Mouse (Mus musculus) frontal cortex, postnatal 10 days (tissue): ENCODE data around the gene Cpne2.

Experiments used
- DNase-seq, 2 experiments: peaks; one replicate each; pipeline ENCODE4 v3.0.0; 2022; ENCODE audit warnings: low spot score in 2 of 2, mixed read lengths in 1 of 2

Gene Cpne2

DNA sequence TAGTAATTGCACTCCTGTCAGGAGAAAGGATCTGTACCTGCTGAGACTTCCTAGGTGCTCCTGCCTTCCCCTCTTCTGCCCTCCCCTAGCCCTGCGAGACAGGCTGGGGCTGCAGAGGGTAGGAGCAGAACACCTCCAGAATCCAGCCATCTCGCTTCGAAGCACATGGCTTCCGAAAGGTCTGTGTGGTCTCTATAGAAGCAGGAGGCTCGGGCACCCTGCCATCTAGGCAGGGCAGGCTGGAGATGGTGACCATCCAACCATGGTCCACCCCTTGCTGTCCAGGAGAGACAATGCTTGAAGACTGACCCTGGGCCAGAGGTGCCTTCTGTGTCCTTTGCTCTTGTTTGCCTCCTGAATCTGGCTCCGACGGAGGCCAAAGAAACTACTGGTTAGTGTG is 2.8 kb downstream of the Cpne2 start:
- DNase-seq = no peak

DNA sequence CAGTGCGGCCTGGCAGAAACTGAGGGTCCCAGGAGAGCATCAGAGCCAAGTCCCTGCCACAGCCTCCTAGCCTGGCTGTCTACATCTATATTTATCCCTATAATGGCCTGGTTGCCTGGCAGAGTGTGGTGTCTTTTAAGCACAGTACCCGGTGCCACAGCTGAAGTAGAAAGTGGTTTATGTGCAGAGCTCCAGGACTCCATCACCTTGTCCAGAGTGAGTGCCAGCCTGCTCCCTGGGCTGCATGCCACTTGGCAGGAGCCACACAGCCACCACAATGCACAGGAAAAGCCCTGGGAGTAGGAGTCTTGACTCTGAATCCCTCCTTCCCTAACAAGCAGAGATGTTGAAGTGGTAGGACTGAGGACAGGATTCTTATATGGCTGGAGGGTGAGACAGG is 4.7 kb downstream of the Cpne2 start:
- DNase-seq = no peak

GRCm38 (mm10) chr8:94540025-94540424 is 7.2 kb downstream of the Cpne2 start:
- DNase-seq = no peak

GRCm38 (mm10) chr8:94540889-94541795 is 8.4 kb downstream of the Cpne2 start:
- no peak for DNase-seq

GRCm38 (mm10) chr8:94543981-94544380 is 11.2 kb downstream of the Cpne2 start:
- no peak for DNase-seq

GRCm38 (mm10) chr8:94549041-94549440 is 16.3 kb downstream of the Cpne2 start:
- no peak for DNase-seq

- DNase-seq = no peak
These were observed 16.7 kb downstream of the Cpne2 start for GRCm38 (mm10) chr8:94549482-94549881.

DNA sequence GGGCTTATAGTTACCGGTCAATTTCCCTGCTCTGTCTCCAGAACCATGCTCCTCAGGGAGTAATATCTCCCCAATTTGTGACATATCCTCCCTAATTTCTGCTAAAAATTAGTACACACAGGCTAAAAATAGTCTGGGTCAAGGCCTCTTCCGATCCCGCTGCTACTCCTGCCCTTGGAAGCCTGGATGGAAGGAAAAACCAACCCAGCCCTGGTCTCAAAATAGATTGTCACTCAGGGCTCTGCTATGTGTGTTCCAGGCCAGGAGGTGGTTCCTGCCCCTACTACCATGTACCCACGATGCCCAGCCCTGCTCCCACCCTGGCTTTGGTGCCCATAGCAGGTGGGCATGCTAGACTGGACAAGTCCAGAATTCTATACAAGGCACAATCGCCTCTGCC is 17.2 kb downstream of the Cpne2 start:
- no peak for DNase-seq

GRCm38 (mm10) chr8:94551471-94552422 is 19.0 kb downstream of the Cpne2 start:
- peak; percentile 78 to 89 for DNase-seq

DNA sequence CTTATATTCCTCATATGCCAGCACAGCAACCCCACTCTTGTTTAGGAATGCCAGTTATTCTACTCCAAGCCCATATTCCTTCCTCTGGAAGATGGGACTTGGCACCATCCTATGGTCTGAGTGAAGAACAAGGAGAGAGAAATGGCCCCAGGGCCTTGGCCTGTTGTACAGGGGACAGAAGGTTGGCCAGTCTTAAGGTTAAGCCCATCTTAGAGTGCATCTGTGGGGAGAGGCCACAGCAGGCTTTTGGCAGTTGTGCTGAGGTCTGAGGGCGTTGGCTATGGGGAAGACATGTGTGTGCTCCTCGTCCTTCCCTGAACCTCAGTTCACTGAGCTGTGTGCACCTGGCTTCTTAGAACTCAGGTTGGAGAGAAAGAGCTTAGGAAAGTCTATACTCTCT is 19.9 kb downstream of the Cpne2 start:
- no peak for DNase-seq

GRCm38 (mm10) chr8:94557281-94557680 is 24.5 kb downstream of the Cpne2 start:
- DNase-seq = no peak

GRCm38 (mm10) chr8:94561256-94561655 is 28.5 kb downstream of the Cpne2 start:
- peak in 1 of 2 experiments; percentile 30 for DNase-seq

DNA sequence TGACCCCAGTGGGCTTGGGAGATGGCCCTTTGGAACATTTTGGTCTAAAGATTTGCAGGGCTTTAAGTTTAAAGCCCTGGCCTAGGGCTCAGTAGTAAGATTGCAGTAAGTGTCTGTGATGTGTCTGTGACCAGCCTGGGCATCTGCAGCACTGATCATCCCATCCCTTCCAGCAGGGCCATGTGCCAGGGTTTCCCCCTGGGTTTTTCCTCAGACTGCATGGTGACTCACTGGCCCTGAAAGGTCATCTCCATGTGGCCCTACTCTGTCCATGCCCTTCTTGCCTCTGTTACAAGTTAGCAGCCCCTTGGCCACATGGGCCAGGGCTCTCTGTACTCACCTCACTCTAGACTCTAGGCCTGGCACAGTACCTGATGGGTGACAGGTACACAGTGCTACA is 31.6 kb downstream of the Cpne2 start:
- DNase-seq = no peak

DNA sequence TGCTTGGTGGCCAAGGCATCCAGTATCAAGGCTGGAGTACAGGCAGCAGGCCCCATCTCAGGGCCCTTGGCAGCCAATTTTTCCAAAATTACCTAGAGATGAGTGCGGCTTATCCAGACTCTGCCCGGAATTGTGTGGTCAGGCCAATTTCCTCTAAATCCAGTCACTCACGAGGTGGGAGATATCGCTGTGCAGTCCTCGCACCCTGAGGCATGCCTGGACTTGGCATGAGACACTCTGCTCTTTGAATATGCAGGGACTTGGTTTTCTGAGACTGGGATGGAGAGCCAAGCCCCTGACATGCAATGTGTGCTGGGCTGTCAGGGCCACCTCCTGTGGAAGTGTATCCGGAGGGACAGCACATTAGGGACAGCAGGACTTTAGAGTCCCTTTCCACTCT is 33.2 kb downstream of the Cpne2 start:
- no peak for DNase-seq

DNA sequence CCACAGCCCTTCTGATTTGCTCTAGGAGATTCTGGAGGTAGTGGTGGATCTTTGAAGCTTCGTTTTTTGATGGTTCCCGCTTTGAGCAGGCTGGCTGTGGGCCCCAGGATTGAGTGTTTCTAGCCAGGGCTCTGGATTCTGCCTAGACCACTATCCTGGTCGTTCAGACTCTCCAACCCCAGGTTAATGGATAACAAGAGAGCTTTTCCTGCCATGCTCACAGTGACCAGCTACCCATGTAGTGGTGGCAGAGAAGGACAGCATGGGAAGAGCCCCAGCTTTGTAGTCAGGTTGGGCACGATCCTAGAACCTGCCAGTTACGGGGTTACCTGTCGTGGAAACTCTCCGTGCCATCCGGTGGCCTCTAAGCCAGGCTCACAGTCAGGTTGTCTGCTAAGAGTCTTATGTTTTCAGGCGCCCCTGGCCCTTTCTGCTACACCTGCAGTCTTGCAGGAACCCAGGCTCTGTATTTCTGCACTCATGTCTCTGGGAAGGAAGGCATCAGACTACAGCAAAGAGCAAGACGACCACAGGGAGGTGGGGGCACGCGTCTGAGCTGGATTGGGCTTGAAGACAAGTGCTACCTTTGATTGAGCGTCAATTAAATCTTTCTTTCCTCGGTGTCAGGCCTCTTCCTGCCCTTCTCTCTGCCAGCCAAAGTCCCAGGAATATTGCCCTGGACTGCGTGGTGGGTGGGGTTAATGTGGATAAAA is 33.8 kb downstream of the Cpne2 start:
- DNase-seq = no peak

DNA sequence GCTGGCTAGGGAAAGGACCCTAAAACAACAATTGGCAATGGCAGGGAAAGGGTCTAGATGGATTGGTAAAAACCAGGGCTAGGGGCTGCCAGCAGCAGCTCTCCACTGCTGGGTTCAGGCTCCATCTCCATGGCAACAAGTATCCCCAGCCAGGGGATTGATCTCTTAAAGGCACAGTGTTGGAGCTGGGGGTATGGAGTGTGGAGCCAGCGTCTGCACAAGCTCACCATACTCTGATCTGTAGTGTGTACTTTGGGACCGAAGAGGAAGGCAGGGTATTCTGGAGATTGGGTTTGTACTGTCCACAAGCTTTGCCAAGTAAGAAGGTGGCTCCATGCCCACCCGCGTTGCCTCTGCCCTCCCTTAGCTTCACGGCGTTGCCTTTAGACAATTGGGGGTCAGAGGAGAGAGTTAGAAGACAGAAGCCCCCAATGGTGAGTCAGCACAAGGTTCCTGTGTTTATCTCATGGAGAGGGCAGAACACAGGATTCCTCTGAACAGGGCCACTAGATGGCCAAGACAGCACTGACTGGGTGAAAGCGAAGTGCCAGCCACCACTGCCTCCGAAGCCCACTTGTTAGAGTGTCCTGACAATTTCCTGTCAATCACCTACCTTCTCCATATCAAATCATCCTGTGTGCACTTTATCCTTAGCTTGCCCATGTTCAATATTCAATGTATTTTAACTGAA is 34.5 kb downstream of the Cpne2 start:
- DNase-seq = no peak

DNA sequence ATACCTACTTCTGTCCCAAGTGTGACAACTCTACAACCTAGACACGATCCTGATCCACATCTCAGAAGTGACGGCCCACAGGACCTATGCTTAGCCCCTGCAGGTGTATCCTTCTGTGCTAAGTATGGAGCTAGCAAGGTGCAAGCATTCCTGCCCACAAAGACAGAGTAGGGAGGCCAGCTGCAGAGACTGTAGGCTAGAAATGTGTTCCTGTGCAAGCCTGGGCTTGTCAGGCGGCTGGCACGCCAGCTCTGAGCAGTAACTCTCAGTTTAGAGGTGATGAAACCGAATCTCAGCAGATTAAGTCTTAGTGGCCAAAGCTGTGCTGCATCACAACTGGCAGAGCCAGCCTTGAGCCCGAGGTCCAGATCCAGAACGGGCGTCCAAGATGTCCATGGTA is 35.3 kb downstream of the Cpne2 start:
- DNase-seq = no peak

- no peak for DNase-seq
These were observed 36.6 kb downstream of the Cpne2 start for GRCm38 (mm10) chr8:94569419-94569818.

DNA sequence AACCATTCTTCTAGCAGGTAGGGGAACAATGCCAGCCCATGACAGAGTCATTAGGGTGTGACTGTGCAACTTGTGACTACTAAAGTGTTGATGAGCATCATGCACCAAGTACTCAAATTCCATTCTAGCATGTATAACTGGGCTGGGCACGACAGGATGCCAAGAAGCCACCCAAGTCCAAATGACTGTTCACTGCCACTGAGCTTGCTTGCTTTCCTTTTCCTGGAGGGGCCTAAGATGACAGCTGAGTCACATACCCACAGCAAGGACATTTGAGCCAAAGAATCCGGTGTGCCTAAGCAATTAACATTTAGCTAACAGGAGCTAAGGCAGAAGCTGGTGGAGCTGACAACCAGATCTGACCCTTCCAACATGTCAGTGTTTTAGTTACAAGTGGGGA is 39.1 kb downstream of the Cpne2 start:
- DNase-seq = no peak

GRCm38 (mm10) chr8:94574159-94574907 is 41.5 kb downstream of the Cpne2 start:
- peak; percentile 73 to 79 for DNase-seq

DNA sequence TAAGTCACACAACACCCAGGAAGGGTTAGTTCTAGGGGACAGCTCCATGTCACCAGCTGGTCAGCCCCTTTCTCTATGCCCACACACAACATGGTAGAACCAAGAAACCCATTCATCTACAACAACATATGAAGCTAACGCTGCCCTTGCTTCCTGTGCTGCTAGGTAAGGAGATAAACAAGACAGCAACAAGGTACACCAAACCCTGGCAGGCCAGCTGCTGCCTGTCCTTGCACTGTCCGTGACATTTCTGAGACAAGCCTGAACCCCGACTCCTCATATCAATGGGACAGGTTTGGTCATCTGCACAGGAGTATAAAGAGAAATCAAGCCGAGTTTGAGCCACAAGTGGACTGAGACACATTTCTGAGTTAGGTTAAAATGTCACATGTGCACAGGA is 42.4 kb downstream of the Cpne2 start:
- no peak for DNase-seq
